Mouse (Mus musculus): ENCODE data around the gene Marf1. TPM values are rescaled to one million over a fixed set of nuclear protein-coding genes. Genes with fewer than 3 reads are reported as not detected.
"Not testable (repeated sequence)": the region's sequence is repeated elsewhere in the genome, so short reads cannot be mapped to it uniquely, and the experiment has no call there.

The Marf1 gene
- polyA plus RNA-seq, 1 experiment from 2014 or later, result 15.0 TPM

DNA sequence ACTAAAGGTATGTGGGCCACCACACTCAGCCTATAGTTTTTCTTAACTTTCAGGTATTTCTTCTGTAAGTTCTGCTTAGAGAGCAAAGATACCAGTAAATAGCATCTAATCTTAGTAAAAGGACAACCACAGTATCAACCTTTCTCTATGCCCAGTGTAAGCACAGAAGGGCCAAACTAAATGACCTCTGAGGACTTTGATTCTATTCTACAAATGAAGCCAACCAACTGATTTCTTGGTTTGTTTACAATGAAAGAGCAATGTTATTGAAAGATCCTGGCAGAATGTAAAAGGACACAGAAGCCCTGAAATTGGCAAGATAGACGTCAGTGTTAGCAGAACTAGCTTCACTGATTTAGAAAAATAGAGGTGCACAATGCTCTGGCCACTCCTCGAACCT lies 7.5 kb downstream of the Marf1 start:
- 93% methylated on average over 1 of the region's 2 CpGs for WGBS (ENCODE audit: insufficient replicate concordance)
- not testable (repeated sequence) for ATAC-seq (replicated peaks; ENCODE audit: insufficient number of reproducible peaks, low FRiP score, low TSS enrichment); H3K27ac ChIP-seq (ENCODE audit: low read depth, low read length); H3K9ac ChIP-seq (ENCODE audit: low read depth, low read length); H3K9me3 ChIP-seq (replicated peaks; ENCODE audit: control insufficient read depth, low read length); H3K36me3 ChIP-seq (ENCODE audit: control insufficient read depth, insufficient read depth, low read length); H3K4me3 ChIP-seq (ENCODE audit: low read depth, low read length); H3K4me1 ChIP-seq (ENCODE audit: control insufficient read depth, insufficient read depth, low read length); H3K4me2 ChIP-seq; H3K27me3 ChIP-seq (ENCODE audit: control insufficient read depth, insufficient read depth, low read length)

DNA sequence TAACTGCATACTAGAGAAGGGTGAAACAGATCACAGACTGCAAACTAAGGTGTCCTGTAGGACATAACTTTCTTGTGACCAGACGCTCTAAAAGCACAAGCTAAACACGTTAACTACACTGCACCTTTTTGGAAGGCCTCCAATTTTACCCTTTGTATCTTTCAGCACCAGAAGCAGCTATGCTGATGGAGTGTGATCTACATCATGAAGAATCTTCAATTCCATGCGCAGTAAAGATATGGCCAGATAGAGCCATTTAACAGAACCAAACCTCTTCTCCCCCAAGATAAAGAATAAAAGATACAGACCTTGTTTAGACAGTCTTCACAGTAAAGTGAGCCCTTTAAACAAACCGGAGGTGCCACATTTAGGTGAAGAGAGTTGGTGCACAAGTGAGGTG lies 11.4 kb downstream of the Marf1 start:
- no peak overlapping the region for H3K9ac ChIP-seq (ENCODE audit: low read depth, low read length)
- H3K27me3 ChIP-seq (ENCODE audit: control insufficient read depth, insufficient read depth, low read length), result no peaks in the 10 kb centered on the region
- H3K4me1 ChIP-seq (ENCODE audit: control insufficient read depth, insufficient read depth, low read length), result no peaks in the 10 kb centered on the region
- H3K27ac ChIP-seq (ENCODE audit: low read depth, low read length), result no peak overlapping the region
- peaks cover 12% of the 10 kb centered on the region; the same call in 1 of the 2 replicates for H3K36me3 ChIP-seq (ENCODE audit: control insufficient read depth, insufficient read depth, low read length)
- 89% methylated on average over 4 of the region's 4 CpGs for WGBS (ENCODE audit: insufficient replicate concordance)
- H3K4me2 ChIP-seq, result no peak overlapping the region
- no peak overlapping the region for H3K4me3 ChIP-seq (ENCODE audit: low read depth, low read length)
- no peak for ATAC-seq (replicated peaks; ENCODE audit: insufficient number of reproducible peaks, low FRiP score, low TSS enrichment)
- H3K9me3 ChIP-seq (replicated peaks; ENCODE audit: control insufficient read depth, low read length), result no peaks in the 10 kb centered on the region

- H3K36me3 ChIP-seq (ENCODE audit: control insufficient read depth, insufficient read depth, low read length), result peaks cover 24% of the 10 kb centered on the region; the same call in 1 of the 2 replicates
- no peak overlapping the region for H3K27ac ChIP-seq (ENCODE audit: low read depth, low read length)
- no peak overlapping the region for H3K4me2 ChIP-seq
- H3K4me1 ChIP-seq (ENCODE audit: control insufficient read depth, insufficient read depth, low read length), result no peaks in the 10 kb centered on the region
- no peaks in the 10 kb centered on the region for H3K27me3 ChIP-seq (ENCODE audit: control insufficient read depth, insufficient read depth, low read length)
- ATAC-seq (replicated peaks; ENCODE audit: insufficient number of reproducible peaks, low FRiP score, low TSS enrichment), result no peak
- no peak overlapping the region for H3K9ac ChIP-seq (ENCODE audit: low read depth, low read length)
- H3K9me3 ChIP-seq (replicated peaks; ENCODE audit: control insufficient read depth, low read length), result no peaks in the 10 kb centered on the region
- no peak overlapping the region for H3K4me3 ChIP-seq (ENCODE audit: low read depth, low read length)
Observed at GRCm38 (mm10) chr16:14147712-14148111, 15.4 kb downstream of the Marf1 start.

GRCm38 (mm10) chr16:14143298-14143697 lies 19.9 kb downstream of the Marf1 start:
- Histone ChIP-seq H3K9ac (ENCODE audit: low read depth, low read length) (no peak overlapping the region), H3K36me3 (ENCODE audit: control insufficient read depth, insufficient read depth, low read length) (peaks cover 38% of the 10 kb centered on the region)
- WGBS (ENCODE audit: insufficient replicate concordance), result 67% methylated on average over 3 of the region's 3 CpGs

GRCm38 (mm10) chr16:14139106-14139505 lies 24.0 kb downstream of the Marf1 start:
- Histone ChIP-seq H3K9ac (ENCODE audit: low read depth, low read length) (no peak overlapping the region), H3K9me3 (replicated peaks; ENCODE audit: control insufficient read depth, low read length) (no peaks in the 10 kb centered on the region), H3K4me1 (ENCODE audit: control insufficient read depth, insufficient read depth, low read length) (no peaks in the 10 kb centered on the region), H3K36me3 (ENCODE audit: control insufficient read depth, insufficient read depth, low read length) (peaks cover 32% of the 10 kb centered on the region), H3K4me2 (no peak overlapping the region), H3K27ac (ENCODE audit: low read depth, low read length) (no peak overlapping the region), H3K27me3 (ENCODE audit: control insufficient read depth, insufficient read depth, low read length) (no peaks in the 10 kb centered on the region), H3K4me3 (ENCODE audit: low read depth, low read length) (no peak overlapping the region)
- ATAC-seq (replicated peaks; ENCODE audit: insufficient number of reproducible peaks, low FRiP score, low TSS enrichment), result no peak

More at GRCm38 (mm10) chr16:14143298-14143697, 19.9 kb downstream of the Marf1 start:
- H3K9me3 ChIP-seq (replicated peaks; ENCODE audit: control insufficient read depth, low read length), result no peaks in the 10 kb centered on the region
- H3K4me1 ChIP-seq (ENCODE audit: control insufficient read depth, insufficient read depth, low read length), result no peaks in the 10 kb centered on the region
- ATAC-seq (replicated peaks; ENCODE audit: insufficient number of reproducible peaks, low FRiP score, low TSS enrichment), result no peak
- no peak overlapping the region for H3K27ac ChIP-seq (ENCODE audit: low read depth, low read length)
- H3K4me2 ChIP-seq, result no peak overlapping the region
- H3K27me3 ChIP-seq (ENCODE audit: control insufficient read depth, insufficient read depth, low read length), result no peaks in the 10 kb centered on the region
- H3K4me3 ChIP-seq (ENCODE audit: low read depth, low read length), result no peak overlapping the region

DNA sequence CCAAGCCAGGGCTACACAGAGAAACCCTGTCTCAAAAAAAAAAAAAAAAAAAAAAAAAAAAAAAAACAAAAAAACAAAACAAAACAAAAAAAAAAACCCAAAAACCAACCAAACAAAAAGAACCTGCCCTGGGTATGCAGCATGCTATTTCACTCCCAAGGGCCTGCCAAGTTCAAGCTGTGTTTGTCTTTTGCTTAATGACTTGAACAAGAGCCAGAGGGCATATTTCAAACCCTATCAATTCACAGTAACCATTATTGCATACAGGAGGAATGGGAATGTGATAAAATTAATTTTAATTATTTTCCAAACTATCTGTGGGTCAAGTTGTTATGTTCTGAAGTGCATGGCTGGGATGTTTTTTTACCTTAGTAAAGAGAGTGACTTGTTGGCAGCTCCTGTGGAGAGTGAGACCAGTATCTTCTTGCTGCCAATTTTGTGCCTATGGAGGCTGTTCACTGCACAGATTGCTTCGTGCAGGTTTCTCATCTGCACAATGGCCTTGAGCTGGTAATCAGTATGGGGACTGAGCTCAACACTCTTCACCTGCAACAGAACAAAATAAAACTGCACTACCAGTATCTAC lies 25.1 kb downstream of the Marf1 start:
- WGBS (ENCODE audit: insufficient replicate concordance), result 72% methylated on average over 1 of the region's 1 CpGs
- no peaks in the 10 kb centered on the region for H3K27me3 ChIP-seq (ENCODE audit: control insufficient read depth, insufficient read depth, low read length)
- H3K36me3 ChIP-seq (ENCODE audit: control insufficient read depth, insufficient read depth, low read length), result peaks cover 36% of the 10 kb centered on the region
- H3K9me3 ChIP-seq (replicated peaks; ENCODE audit: control insufficient read depth, low read length), result no peaks in the 10 kb centered on the region
- no peak overlapping the region for H3K27ac ChIP-seq (ENCODE audit: low read depth, low read length)
- no peak for ATAC-seq (replicated peaks; ENCODE audit: insufficient number of reproducible peaks, low FRiP score, low TSS enrichment)
- H3K4me3 ChIP-seq (ENCODE audit: low read depth, low read length), result no peak overlapping the region
- H3K9ac ChIP-seq (ENCODE audit: low read depth, low read length), result no peak overlapping the region
- no peak overlapping the region for H3K4me2 ChIP-seq
- no peaks in the 10 kb centered on the region for H3K4me1 ChIP-seq (ENCODE audit: control insufficient read depth, insufficient read depth, low read length)

- 83% methylated on average over 2 of the region's 2 CpGs for WGBS (ENCODE audit: insufficient replicate concordance)
- H3K36me3 ChIP-seq (ENCODE audit: control insufficient read depth, insufficient read depth, low read length), result peaks cover 38% of the 10 kb centered on the region
- no peaks in the 10 kb centered on the region for H3K9me3 ChIP-seq (replicated peaks; ENCODE audit: control insufficient read depth, low read length)
- no peaks in the 10 kb centered on the region for H3K27me3 ChIP-seq (ENCODE audit: control insufficient read depth, insufficient read depth, low read length)
- no peak overlapping the region for H3K4me2 ChIP-seq
- H3K4me3 ChIP-seq (ENCODE audit: low read depth, low read length), result no peak overlapping the region
- ATAC-seq (replicated peaks; ENCODE audit: insufficient number of reproducible peaks, low FRiP score, low TSS enrichment), result no peak
- H3K9ac ChIP-seq (ENCODE audit: low read depth, low read length), result no peak overlapping the region
- H3K27ac ChIP-seq (ENCODE audit: low read depth, low read length), result no peak overlapping the region
- H3K4me1 ChIP-seq (ENCODE audit: control insufficient read depth, insufficient read depth, low read length), result no peaks in the 10 kb centered on the region
Observed at GRCm38 (mm10) chr16:14135014-14135413, 28.1 kb downstream of the Marf1 start.

DNA sequence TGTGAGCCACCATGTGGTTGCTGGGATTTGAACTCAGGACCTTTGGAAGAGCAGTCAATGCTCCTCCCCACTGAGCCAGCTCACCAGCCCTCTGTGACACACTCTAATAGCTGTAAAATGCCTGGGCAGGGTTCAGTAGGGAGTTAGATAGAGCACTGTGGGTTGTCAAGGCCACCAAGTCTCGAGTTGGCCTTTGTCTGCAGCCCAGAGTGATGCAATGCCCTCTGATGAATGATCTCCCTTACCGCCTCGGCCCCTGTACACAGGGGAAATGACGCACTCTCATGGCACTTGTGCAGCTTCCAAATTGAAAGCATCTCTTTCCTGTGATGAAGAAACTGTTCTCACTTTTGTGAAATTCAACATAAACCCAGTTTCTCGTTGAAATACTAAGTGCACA lies 31.3 kb downstream of the Marf1 start:
- no peaks in the 10 kb centered on the region for H3K9me3 ChIP-seq (replicated peaks; ENCODE audit: control insufficient read depth, low read length)
- H3K4me1 ChIP-seq (ENCODE audit: control insufficient read depth, insufficient read depth, low read length), result no peaks in the 10 kb centered on the region
- H3K36me3 ChIP-seq (ENCODE audit: control insufficient read depth, insufficient read depth, low read length), result peaks cover 26% of the 10 kb centered on the region
- no peak overlapping the region for H3K4me3 ChIP-seq (ENCODE audit: low read depth, low read length)
- no peaks in the 10 kb centered on the region for H3K27me3 ChIP-seq (ENCODE audit: control insufficient read depth, insufficient read depth, low read length)
- H3K27ac ChIP-seq (ENCODE audit: low read depth, low read length), result no peak overlapping the region
- H3K4me2 ChIP-seq, result no peak overlapping the region
- H3K9ac ChIP-seq (ENCODE audit: low read depth, low read length), result no peak overlapping the region
- ATAC-seq (replicated peaks; ENCODE audit: insufficient number of reproducible peaks, low FRiP score, low TSS enrichment), result no peak
- 87% methylated on average over 5 of the region's 5 CpGs for WGBS (ENCODE audit: insufficient replicate concordance)

DNA sequence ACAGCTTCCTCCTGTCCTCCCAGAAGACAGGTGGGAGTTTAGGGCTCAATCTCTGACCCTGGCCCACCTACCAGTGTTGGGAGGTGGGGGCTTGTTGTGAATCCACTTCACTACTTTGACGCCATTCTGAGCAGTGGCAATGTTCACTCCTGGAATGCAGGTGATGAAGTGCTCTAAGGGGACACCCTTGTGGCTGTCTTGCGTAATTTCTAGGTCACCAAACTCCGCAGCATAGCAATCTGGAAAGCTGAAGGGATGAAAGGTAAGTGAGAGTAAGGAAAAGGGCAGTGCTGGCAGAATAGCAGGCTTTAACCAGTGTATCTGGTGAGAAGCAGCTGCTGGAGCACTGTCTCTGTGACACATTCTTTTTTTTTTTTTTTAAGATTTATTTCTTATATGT lies 31.8 kb downstream of the Marf1 start:
- WGBS (ENCODE audit: insufficient replicate concordance), result 79% methylated on average over 3 of the region's 3 CpGs
- ATAC-seq (replicated peaks; ENCODE audit: insufficient number of reproducible peaks, low FRiP score, low TSS enrichment), result no peak
- Histone ChIP-seq H3K4me3 (ENCODE audit: low read depth, low read length) (no peak overlapping the region), H3K9ac (ENCODE audit: low read depth, low read length) (no peak overlapping the region), H3K4me1 (ENCODE audit: control insufficient read depth, insufficient read depth, low read length) (no peaks in the 10 kb centered on the region), H3K27me3 (ENCODE audit: control insufficient read depth, insufficient read depth, low read length) (no peaks in the 10 kb centered on the region), H3K36me3 (ENCODE audit: control insufficient read depth, insufficient read depth, low read length) (peaks cover 26% of the 10 kb centered on the region), H3K27ac (ENCODE audit: low read depth, low read length) (no peak overlapping the region), H3K9me3 (replicated peaks; ENCODE audit: control insufficient read depth, low read length) (no peaks in the 10 kb centered on the region), H3K4me2 (no peak overlapping the region)

Data from heart, embryonic 11.5 days (tissue).